Mouse (Mus musculus) lung, embryonic 14.5 days (tissue): ENCODE results near the gene Anp32e. TPM values are rescaled to one million over a fixed set of nuclear protein-coding genes. Genes with fewer than 3 reads are reported as not detected.

Experiments used
- ATAC-seq: fragments of 200-750 bp; cut with Nextera tagmentation; 2 replicates; pipeline ENCODE4 v1.8.0; 2017; ENCODE audit warnings: mild to moderate bottlenecking, moderate TSS enrichment, moderate library complexity; ENCODE audit not compliant: insufficient read depth
- DNase-seq: peaks from one replicate; pipeline ENCODE4 v3.0.0-alpha.2; 2015
- H3K27ac ChIP-seq: fragments of 300-500 bp; sonication (generic); 2 replicates; pipeline ENCODE4 v1.5.1; 2014; ENCODE audit warnings: low read depth, mild to moderate bottlenecking, moderate library complexity
- H3K27me3 ChIP-seq: fragments of 300-500 bp; sonication (generic); 2 replicates; pipeline ENCODE4 v1.6.1; 2014; ENCODE audit warnings: low read length, control low read depth; ENCODE audit not compliant: insufficient read depth
- H3K36me3 ChIP-seq: fragments of 300-500 bp; sonication (generic); 2 replicates; pipeline ENCODE4 v1.6.1; 2014; ENCODE audit warnings: control low read depth; ENCODE audit not compliant: insufficient read depth
- H3K4me1 ChIP-seq: fragments of 300-500 bp; sonication (generic); 2 replicates; pipeline ENCODE4 v1.6.1; 2014; ENCODE audit warnings: antibody characterized with exemption, control low read depth; ENCODE audit not compliant: insufficient read depth
- H3K4me2 ChIP-seq: fragments of 300-500 bp; sonication (generic); 2 replicates; pipeline ENCODE4 v1.6.1; 2014; ENCODE audit warnings: mild to moderate bottlenecking
- H3K4me3 ChIP-seq: fragments of 300-500 bp; sonication (generic); 2 replicates; pipeline ENCODE4 v1.5.1; 2014; ENCODE audit warnings: low read depth, low read length
- H3K9ac ChIP-seq: fragments of 300-500 bp; sonication (generic); 2 replicates; pipeline ENCODE4 v1.6.1; 2014
- H3K9me3 ChIP-seq: fragments of 300-500 bp; sonication (generic); 2 replicates; pipeline ENCODE4 v1.6.1; 2016; ENCODE audit warnings: low read depth, low read length, control low read depth
- CTCF ChIP-seq: IDR thresholded peaks from 2 replicates; pipeline ENCODE4 v1.5.1; 2016; ENCODE audit warnings: antibody characterized with exemption, low read depth
- WGBS: fragments of 180-500 bp; shearing (Covaris S2); extraction: QIAGEN DNeasy Blood & Tissue Kit; methylation state at CpG from one replicate; pipeline ENCODE4 v1.1.7; 2014; 5-methylcytosine and 5-hydroxymethylcytosine counted together
- polyA plus RNA-seq: library from polyadenylated mRNA; unstranded; fragments of >200 nt; fragmentation: Nextera tagmentation; extraction: Ambion mirVana; gene quantifications from 2 replicates; pipeline ENCODE4 v1.2.1, GENCODE M21; 2014

Anp32e gene
- polyA plus RNA-seq, 1 experiment from 2014 or later: 80.5 TPM

DNA sequence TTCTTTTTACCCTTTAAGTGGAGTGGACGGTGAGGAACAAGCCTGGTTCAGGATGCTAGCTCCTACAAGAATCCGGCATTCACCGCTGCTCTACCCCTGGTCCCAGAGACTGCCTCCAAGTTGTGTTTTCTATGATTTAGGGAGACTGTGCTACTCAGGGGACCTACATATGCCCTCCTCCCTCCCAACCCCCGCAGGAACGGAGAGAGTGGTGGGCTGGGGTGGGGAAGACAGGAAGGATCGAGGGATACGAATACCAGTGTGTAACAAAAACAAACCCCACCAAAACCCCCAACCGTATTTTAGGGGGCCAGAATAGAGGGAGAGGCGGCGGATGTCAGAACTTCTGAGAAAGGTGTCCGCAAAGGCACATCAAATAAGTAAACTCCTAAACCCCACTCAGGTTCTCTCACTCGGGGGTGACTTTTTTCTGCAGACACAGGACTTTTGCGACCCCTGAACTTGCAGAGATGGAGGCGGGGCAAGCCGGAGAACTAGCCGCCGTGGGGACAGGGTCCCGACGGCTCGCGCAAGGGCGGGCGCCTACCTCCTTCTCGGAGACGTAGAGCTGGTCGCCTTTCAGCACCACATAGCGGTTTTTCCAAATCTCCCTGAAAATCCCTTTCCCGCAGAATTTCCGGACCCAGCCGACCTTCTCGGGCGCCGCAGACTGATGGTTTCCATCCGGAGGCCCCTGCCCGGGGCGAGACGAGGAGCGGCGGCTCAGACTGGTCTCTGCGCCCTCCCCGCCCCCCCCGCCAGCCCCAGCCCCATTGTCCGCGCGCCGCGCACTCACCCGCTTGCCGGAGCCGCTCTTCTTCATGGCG, 66.1 kb downstream of the Anp32e start:
- H3K9me3 ChIP-seq: no peaks in the 10 kb centered on the region
- ATAC-seq (peak; percentile 71), DNase-seq (peak; percentile 75)
- peaks cover 27% of the 10 kb centered on the region for H3K36me3 ChIP-seq
- peak overlapping the region; percentile 73 for H3K4me3 ChIP-seq
- no peaks in the 10 kb centered on the region for H3K27me3 ChIP-seq
- H3K27ac ChIP-seq: peak overlapping the region; percentile 98
- H3K9ac ChIP-seq: peak overlapping the region; percentile 92
- TF ChIP-seq CTCF: no peak
- peaks cover 10% of the 10 kb centered on the region for H3K4me1 ChIP-seq
- under 1% methylated on average over 51 of the region's 51 CpGs for WGBS
- peak overlapping the region; percentile 73 for H3K4me2 ChIP-seq

DNA sequence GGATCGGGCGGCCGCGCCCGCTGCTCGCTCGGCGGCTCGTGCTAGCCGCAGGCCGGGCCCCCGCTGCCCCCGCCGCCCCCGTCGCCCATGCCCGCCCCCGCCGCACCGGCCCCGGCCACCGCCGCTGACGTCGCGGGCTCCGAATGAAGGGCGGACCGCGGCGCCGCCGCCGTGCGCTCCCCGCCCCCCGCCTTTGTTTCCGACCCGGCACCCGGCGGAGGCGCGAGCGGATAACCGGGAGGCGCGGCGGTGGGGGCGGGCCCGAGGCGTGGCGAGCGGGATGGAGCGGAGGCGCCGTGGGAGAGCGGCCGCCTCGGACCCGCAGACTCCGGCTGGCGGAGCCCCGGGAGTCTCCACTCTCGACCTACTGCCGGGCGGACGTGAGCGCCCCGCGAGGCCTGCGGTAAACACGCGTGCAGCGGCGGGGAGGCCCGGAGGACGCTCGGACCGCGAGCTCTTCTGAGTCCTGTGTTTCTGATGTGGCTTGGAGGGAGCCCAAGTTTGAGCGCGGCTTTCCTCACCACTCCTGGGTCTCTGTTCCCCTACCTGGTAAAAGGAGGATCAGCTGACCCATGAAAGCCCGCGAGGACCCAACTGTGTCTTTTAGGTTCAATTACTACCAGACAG, 66.9 kb downstream of the Anp32e start, which contains the start of gene Plekho1:
Gene Plekho1 (minus strand): TSS at position 200 of the 627 bp plus-strand sequence.
- peak; percentile 68 for ATAC-seq
- Histone ChIP-seq H3K27ac (peak within 1 kb of the TSS; percentile 98), H3K9ac (peak within 1 kb of the TSS; percentile 92), H3K4me1 (peaks cover 10% of the 10 kb centered on the region), H3K36me3 (peaks cover 20% of the 10 kb centered on the region), H3K9me3 (no peaks in the 10 kb centered on the region), H3K27me3 (no peaks in the 10 kb centered on the region), H3K4me2 (peak within 1 kb of the TSS; percentile 73), H3K4me3 (peak within 1 kb of the TSS; percentile 73)
- peak; percentile 74 for DNase-seq
- peak; percentile 8; the same call in 1 of the 2 replicates for TF ChIP-seq CTCF
- under 1% methylated on average over 72 of the region's 84 CpGs for WGBS

DNA sequence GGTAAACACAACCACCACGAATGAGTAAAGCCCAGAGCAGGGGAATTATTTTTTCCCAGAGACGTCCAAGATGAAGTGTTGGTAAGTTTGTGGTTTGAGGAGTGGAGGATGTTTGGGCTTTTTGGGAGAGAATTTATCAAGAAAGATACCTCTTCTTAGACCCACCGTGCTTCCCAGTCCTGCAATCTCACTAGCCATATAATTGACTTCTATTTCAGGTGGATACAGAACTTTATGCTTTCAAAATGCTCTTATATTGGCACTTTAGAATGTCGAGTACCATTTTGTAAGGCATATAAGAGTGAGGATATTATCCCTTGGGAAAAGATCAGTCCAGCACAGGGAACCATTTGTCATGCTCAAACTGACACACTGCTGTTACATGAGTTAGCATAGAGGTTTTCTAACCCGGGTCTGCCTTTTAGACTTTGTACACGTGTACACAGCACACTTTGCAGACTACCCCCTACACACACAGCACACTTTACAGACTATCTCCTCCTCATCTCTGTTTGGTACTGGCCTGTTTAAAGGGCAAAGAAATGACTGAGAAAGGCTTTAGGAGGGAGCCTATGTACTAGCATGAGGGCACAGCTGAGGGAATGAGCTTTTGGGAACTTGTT, 67.5 kb downstream of the Anp32e start:
- no peak for ATAC-seq
- Histone ChIP-seq H3K27ac (peak overlapping the region; percentile 98), H3K9me3 (no peaks in the 10 kb centered on the region), H3K9ac (peak overlapping the region; percentile 92), H3K4me2 (peak overlapping the region; percentile 73), H3K4me3 (peak overlapping the region; percentile 73), H3K36me3 (peaks cover 14% of the 10 kb centered on the region; the same call in 1 of the 2 replicates), H3K4me1 (peaks cover 10% of the 10 kb centered on the region), H3K27me3 (no peaks in the 10 kb centered on the region)
- WGBS: 6% methylated on average over 6 of the region's 6 CpGs
- peak; percentile 34 for DNase-seq
- no peak for TF ChIP-seq CTCF

Other genes starting within 250 kb of the Anp32e start
- gene Adamtsl4, start 241.3 kb upstream of the Anp32e start, polyA plus RNA-seq: 1.6 and 4.0 TPM in 2 replicates
- gene Ecm1, start 189.7 kb upstream of the Anp32e start, polyA plus RNA-seq: 23.5 and 27.7 TPM in 2 replicates
- 47.5 and 52.3 TPM in 2 replicates for gene Tars2, start 169.0 kb upstream of the Anp32e start, polyA plus RNA-seq
- gene Rprd2, start 110.4 kb upstream of the Anp32e start, polyA plus RNA-seq: 23.8 and 24.1 TPM in 2 replicates
- gene Prpf3, start 73.4 kb upstream of the Anp32e start, polyA plus RNA-seq: 53.7 and 63.7 TPM in 2 replicates
- 312 and 328 TPM in 2 replicates for gene Mrps21, start 57.7 kb upstream of the Anp32e start, polyA plus RNA-seq
- gene Ciart, start 47.0 kb upstream of the Anp32e start, polyA plus RNA-seq: 5.3 and 6.4 TPM in 2 replicates
- 51.4 and 55.4 TPM in 2 replicates for gene BC028528, start 37.2 kb upstream of the Anp32e start, polyA plus RNA-seq
- 44.5 and 47.9 TPM in 2 replicates for gene Aph1a, start 35.3 kb upstream of the Anp32e start, polyA plus RNA-seq
- gene Car14, start 24.6 kb upstream of the Anp32e start, polyA plus RNA-seq: 10.4 and 12.5 TPM in 2 replicates
- 36.7 and 37.0 TPM in 2 replicates for gene Plekho1, start 66.8 kb downstream of the Anp32e start, polyA plus RNA-seq
- 18.6 and 19.7 TPM in 2 replicates for gene Vps45, start 129.2 kb downstream of the Anp32e start, polyA plus RNA-seq
- gene Otud7b, start 175.3 kb downstream of the Anp32e start, polyA plus RNA-seq: 18.9 and 21.3 TPM in 2 replicates
- 13.0 and 16.6 TPM in 2 replicates for gene Mtmr11, start 232.8 kb downstream of the Anp32e start, polyA plus RNA-seq
- 196 and 210 TPM in 2 replicates for gene Sf3b4, start 243.1 kb downstream of the Anp32e start, polyA plus RNA-seq